Mouse (Mus musculus): ENCODE results near the gene Ankrd63. TPM values are rescaled to one million over a fixed set of nuclear protein-coding genes. Genes with fewer than 3 reads are reported as not detected.

Gene Ankrd63
- 0.32 TPM for polyA plus RNA-seq (2014; fragmentation: Illumina TruSeq; extraction: RNeasy Lipid Tissue Mini Kit (QIAGEN cat#74804); ENCODE audit: low read depth, low replicate concordance)

DNA sequence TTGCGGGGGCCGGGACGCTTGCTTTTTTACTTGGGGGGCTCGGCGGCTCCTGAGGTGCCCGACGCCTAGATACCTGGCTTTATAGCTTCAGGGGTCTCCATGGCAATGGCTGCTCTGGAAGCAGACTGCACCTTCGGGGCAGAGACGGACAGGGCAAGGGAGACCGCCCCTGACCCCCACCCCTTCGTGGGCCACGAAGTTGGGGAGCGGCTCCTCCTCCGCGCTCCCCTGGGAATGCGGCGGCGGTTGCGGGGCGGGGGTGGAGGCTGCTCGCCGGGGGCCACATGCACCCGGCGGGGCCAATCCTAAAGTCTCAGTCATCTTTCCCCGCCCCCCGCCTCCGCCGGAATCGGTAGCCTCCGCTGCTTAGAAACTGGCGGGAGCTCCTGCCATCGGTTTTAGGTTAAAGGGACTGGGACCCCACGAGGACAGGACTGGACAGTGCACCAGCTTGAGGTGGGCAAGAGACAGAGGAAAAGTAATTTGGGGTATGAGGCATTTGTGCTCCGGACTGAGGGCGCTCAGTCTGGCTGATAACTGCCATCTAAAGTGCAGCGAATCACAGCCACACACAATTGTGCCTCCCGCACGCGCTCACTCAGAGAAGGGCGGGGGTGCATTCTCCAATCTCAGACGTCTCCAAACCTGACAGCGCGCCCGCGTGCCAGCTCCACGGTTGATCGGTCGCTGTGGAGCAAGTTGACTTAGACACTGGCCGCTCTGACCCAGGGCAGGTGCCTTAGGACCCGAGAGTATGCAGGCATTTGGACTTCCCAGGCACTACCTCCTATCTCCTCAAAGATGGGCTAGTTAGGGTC lies at the start of gene Ankrd63:
Gene Ankrd63, minus strand, starts transcription at position 51 of the 818 bp plus-strand sequence.

DNA sequence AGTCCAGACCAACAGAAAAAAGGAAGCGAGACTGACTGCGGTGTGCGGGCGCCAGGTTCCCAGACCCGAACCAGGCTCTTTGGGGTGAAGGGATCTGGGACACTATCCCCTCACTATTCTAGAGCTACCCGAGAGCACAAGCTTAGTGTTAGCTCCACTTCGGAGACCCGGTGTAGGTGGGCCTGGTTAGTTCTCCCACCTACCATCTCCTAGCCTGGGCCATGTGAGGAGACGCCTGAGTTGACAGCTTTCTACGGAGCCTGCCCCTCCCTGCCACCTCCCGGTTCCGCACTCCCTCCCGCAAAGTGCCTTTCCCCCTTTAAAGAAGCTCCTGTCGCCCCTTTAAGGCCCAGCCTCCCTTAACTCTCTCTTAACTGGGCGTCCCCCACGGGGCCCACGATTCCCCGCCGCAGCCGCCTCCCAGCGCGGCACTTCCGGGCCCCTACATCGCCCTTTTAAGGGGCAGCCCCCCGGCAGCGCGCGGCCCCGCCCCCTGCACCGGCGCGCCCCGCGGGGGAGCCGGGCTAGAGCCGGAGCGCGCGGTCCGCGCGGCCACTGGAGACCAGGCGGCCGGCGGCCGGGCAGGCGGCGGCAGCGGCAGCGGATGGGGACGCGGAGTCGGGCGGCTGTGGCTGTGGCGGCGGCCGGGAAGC lies 41.6 kb upstream of the Ankrd63 start, which contains the start of gene Inafm2:
Gene Inafm2, plus strand, starts transcription at position 527 of the 653 bp plus-strand sequence.

DNA sequence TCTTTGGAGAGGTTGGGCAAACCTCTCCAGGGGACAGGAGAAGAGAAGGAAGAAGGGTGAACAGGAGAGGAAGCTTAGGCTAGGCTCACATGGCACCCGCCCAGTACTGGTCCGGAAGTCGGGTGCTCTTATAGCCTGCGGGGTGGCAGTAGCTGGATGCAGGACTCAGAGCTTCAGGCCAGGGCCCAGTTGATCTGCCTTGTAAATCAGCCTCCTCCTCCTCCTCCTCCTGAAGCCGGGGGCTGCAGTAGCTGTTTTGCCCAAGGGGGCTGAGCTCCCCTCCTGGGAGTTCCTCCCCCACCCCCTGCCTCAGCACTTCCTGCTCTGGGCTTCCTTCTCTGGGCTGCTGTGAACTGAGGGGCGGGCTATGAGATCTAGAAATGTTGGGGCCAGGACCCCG lies 24.6 kb upstream of the Ankrd63 start, which contains the start of gene Plcb2:
Gene Plcb2, minus strand, starts transcription at position 102 of the 400 bp plus-strand sequence.

DNA sequence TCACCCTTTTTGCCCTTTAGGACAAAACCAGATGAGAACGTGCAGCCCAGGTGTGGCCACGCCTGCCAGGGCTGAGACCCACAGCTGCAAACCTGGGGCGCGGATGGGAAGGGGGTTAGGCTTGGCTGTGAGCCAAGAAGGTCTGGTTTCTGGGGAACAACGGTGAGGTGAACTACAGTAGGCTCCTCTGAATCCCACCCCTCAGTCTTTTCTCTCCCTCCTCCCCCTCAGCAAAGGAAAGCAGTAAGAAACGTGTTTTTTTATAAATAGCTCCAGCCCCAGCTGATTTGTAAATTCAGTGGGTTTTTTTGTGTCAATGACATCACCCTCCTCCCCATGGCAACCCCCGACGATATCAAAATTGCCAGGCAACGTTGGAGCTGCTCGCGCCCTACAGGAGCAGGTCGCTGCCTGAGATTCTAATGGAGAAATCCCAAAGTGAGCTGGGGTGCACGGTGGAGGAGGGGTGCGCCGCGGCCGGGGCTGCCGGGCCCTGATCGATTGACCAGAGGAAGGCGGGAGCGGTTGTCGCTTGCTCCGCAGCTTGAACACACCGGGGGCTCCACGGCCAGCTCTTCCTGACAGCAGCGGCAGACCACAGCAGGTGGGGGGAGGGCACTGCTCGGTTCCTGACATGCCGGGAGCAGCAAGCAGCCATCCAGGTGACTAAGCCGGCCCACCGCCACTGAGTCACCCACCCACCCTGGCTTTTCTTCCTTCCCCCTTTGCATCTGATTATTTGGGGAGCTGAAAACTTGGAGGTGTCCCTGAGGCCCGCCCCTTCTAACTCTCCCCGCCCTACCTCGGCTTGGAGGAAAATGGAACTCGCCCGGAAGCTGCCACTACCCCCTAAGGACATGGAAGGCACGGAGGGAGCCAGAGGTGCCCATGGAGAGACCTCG lies 40.6 kb downstream of the Ankrd63 start, which contains the start of gene Pak6:
Gene Pak6, plus strand, starts transcription at position 402 of the 902 bp plus-strand sequence.

Other genes starting within 250 kb of the Ankrd63 start
- gene Srp14, start 224.3 kb downstream of the Ankrd63 start, polyA plus RNA-seq (2014; fragmentation: Illumina TruSeq; extraction: RNeasy Lipid Tissue Mini Kit (QIAGEN cat#74804); ENCODE audit: low read depth, low replicate concordance) = 72.2 TPM
- gene Bmf, start 154.3 kb downstream of the Ankrd63 start, polyA plus RNA-seq (2014; fragmentation: Illumina TruSeq; extraction: RNeasy Lipid Tissue Mini Kit (QIAGEN cat#74804); ENCODE audit: low read depth, low replicate concordance) = 5.9 TPM
- gene Bub1b, start 105.8 kb downstream of the Ankrd63 start, polyA plus RNA-seq (2014; fragmentation: Illumina TruSeq; extraction: RNeasy Lipid Tissue Mini Kit (QIAGEN cat#74804); ENCODE audit: low read depth, low replicate concordance) = 14.1 TPM
- gene Pak6, start 40.7 kb downstream of the Ankrd63 start, polyA plus RNA-seq (2014; fragmentation: Illumina TruSeq; extraction: RNeasy Lipid Tissue Mini Kit (QIAGEN cat#74804); ENCODE audit: low read depth, low replicate concordance) = 0.25 TPM
- 1.4 TPM for gene Plcb2, start 24.5 kb upstream of the Ankrd63 start, polyA plus RNA-seq (2014; fragmentation: Illumina TruSeq; extraction: RNeasy Lipid Tissue Mini Kit (QIAGEN cat#74804); ENCODE audit: low read depth, low replicate concordance)
- 28.4 TPM for gene Inafm2, start 41.8 kb upstream of the Ankrd63 start, polyA plus RNA-seq (2014; fragmentation: Illumina TruSeq; extraction: RNeasy Lipid Tissue Mini Kit (QIAGEN cat#74804); ENCODE audit: low read depth, low replicate concordance)
- 3.6 TPM for gene Ccdc9b, start 58.7 kb upstream of the Ankrd63 start, polyA plus RNA-seq (2014; fragmentation: Illumina TruSeq; extraction: RNeasy Lipid Tissue Mini Kit (QIAGEN cat#74804); ENCODE audit: low read depth, low replicate concordance)
- 45.6 TPM for gene Phgr1, start 68.8 kb upstream of the Ankrd63 start, polyA plus RNA-seq (2014; fragmentation: Illumina TruSeq; extraction: RNeasy Lipid Tissue Mini Kit (QIAGEN cat#74804); ENCODE audit: low read depth, low replicate concordance)
- 2.0 TPM for gene Disp2, start 75.8 kb upstream of the Ankrd63 start, polyA plus RNA-seq (2014; fragmentation: Illumina TruSeq; extraction: RNeasy Lipid Tissue Mini Kit (QIAGEN cat#74804); ENCODE audit: low read depth, low replicate concordance)
- gene Knstrn, start 110.0 kb upstream of the Ankrd63 start, polyA plus RNA-seq (2014; fragmentation: Illumina TruSeq; extraction: RNeasy Lipid Tissue Mini Kit (QIAGEN cat#74804); ENCODE audit: low read depth, low replicate concordance) = 8.6 TPM
- 18.0 TPM for gene Ivd, start 158.0 kb upstream of the Ankrd63 start, polyA plus RNA-seq (2014; fragmentation: Illumina TruSeq; extraction: RNeasy Lipid Tissue Mini Kit (QIAGEN cat#74804); ENCODE audit: low read depth, low replicate concordance)
- 4.7 TPM for gene Bahd1, start 196.4 kb upstream of the Ankrd63 start, polyA plus RNA-seq (2014; fragmentation: Illumina TruSeq; extraction: RNeasy Lipid Tissue Mini Kit (QIAGEN cat#74804); ENCODE audit: low read depth, low replicate concordance)
- gene Chst14, start 222.5 kb upstream of the Ankrd63 start, polyA plus RNA-seq (2014; fragmentation: Illumina TruSeq; extraction: RNeasy Lipid Tissue Mini Kit (QIAGEN cat#74804); ENCODE audit: low read depth, low replicate concordance) = 1.2 TPM

All from sigmoid colon, adult 10 weeks (tissue).